Mouse (Mus musculus) embryonic fibroblast, embryonic 13.5 days (primary cell): ENCODE results near the gene Ubxn10.

Source experiments
- CTCF ChIP-seq: IDR thresholded peaks from 2 replicates; pipeline ENCODE4 v1.5.1; 2011; ENCODE audit warnings: mild to moderate bottlenecking, control low read depth, low read length, moderate library complexity, borderline replicate concordance; ENCODE audit not compliant: insufficient read depth
- POLR2A ChIP-seq: IDR thresholded peaks from 2 replicates; pipeline ENCODE4 v1.6.1; 2011; ENCODE audit warnings: low read depth, mild to moderate bottlenecking, control low read depth, low read length, moderate library complexity

DNA sequence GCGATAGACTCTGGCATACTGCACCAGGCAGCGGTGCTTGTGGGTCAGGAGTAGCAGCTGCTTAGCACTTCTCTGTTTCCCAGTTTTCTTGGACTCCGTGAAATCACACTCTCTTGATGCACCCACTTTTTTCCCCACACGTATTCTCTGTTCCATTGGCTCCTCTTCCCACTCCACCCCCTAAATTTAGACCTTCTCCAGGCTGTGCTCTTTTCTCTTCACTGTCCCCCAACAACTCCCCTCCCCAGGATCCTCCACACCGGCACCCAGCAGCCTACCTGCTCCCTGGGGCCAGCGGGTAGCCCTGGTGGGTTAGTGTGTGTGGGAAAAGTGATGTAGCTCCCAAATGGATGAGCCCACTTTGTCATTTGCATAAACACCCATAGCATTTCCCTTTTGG is 51.2 kb downstream of the Ubxn10 start:
- TF ChIP-seq CTCF (no peak), POLR2A (no peak)
